9 mouse cellular contexts compared by ENCODE assay signal in the genomic region with DNA sequence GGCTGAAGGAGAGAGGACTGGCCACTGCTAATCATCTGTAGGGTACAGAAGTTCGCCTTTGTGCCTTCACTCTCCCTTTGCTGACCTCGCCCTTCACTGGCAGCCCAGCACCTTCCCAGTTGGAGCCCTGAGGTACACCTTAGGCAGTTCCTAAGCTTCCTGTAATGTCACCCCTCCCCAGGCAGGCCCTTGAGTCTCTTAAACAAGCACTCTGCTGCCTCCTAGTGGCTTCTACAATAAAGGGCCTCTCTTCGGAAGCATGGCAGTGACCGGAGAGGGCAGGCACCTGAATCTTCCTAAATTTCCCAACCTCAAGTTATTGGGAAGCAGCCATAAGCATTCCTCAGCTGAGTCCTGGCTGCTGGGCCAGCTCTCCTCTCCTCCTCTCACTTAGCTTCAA. TPM values are rescaled to one million over a fixed set of nuclear protein-coding genes. Genes with fewer than 3 reads are reported as not detected.
DNase-seq lines count a peak whose midpoint lies in the region; ATAC-seq and TF ChIP-seq lines count a peak whose summit lies in the region.
"Had no signal": no experiment of that assay in that cellular context is flagged by ENCODE, and none has a peak within 500 bp of the region (broad histone marks: within the 10 kb centered on the region; RNA-seq: fewer than 3 reads in every experiment).

No protein-coding gene starts in this region.

- H3K9ac ChIP-seq in forebrain, embryonic 15.5 days (replicated peaks), result no peak overlapping the region
- H3K9ac ChIP-seq in hindbrain, embryonic 16.5 days (ENCODE audit: low read depth, low read length), result no peak overlapping the region
- no peak overlapping the region for H3K9ac ChIP-seq in stomach, embryonic 14.5 days (replicated peaks; ENCODE audit: low read depth, low read length)

- no peaks in the 10 kb centered on the region for H3K4me1 ChIP-seq in forebrain, embryonic 15.5 days
- H3K4me1 ChIP-seq in hindbrain, embryonic 16.5 days (ENCODE audit: control insufficient read depth, insufficient read depth, low read depth, low read length), result no peaks in the 10 kb centered on the region
- H3K4me1 ChIP-seq in stomach, embryonic 14.5 days (ENCODE audit: control insufficient read depth, insufficient read depth, low read length), result no peaks in the 10 kb centered on the region

- no peak overlapping the region for H3K27ac ChIP-seq in forebrain, embryonic 15.5 days (replicated peaks)
- H3K27ac ChIP-seq in hindbrain, embryonic 16.5 days (ENCODE audit: low read depth, low read length), result no peak overlapping the region
- H3K27ac ChIP-seq in left cerebral cortex, adult 2 months, result no peak overlapping the region
- no peak overlapping the region for H3K27ac ChIP-seq in stomach, embryonic 14.5 days (ENCODE audit: low read length)

- no peaks in the 10 kb centered on the region for H3K9me3 ChIP-seq in forebrain, embryonic 15.5 days
- no peaks in the 10 kb centered on the region for H3K9me3 ChIP-seq in hindbrain, embryonic 16.5 days (ENCODE audit: control insufficient read depth, low read length)
- no peaks in the 10 kb centered on the region for H3K9me3 ChIP-seq in stomach, embryonic 14.5 days (ENCODE audit: control insufficient read depth, low read depth, low read length)

- intact Hi-C loops in left cerebral cortex, adult 2 months (cut with DNase I), result loop anchor here (2.0 to 10.0 kb wide), 3 partner anchors 51 to 221 kb away; a partner anchor contains a TSS

- 0 out of 2 replicates have a peak, but pooled peaks have one; percentile 19 for ATAC-seq in forebrain, embryonic 15.5 days (replicated peaks)
- 0 out of 2 replicates have a peak, but pooled peaks have one; percentile 37 for ATAC-seq in hindbrain, embryonic 16.5 days
- peak; percentile 99 for ATAC-seq in megakaryocyte progenitor cell, adult 5-6 weeks (replicated peaks; ENCODE audit: poor library complexity)
- peak; percentile 47; the same call in 1 of the 2 replicates for ATAC-seq in stomach, embryonic 14.5 days (ENCODE audit: insufficient number of reproducible peaks, insufficient read depth, low FRiP score, low read depth)

- no peaks in the 10 kb centered on the region for H3K36me3 ChIP-seq in forebrain, embryonic 15.5 days
- H3K36me3 ChIP-seq in hindbrain, embryonic 16.5 days (ENCODE audit: control insufficient read depth, insufficient read depth, low read length), result no peaks in the 10 kb centered on the region
- no peaks in the 10 kb centered on the region for H3K36me3 ChIP-seq in stomach, embryonic 14.5 days (ENCODE audit: control insufficient read depth, insufficient read depth, low read length)

- no peak overlapping the region for H3K4me2 ChIP-seq in forebrain, embryonic 15.5 days (replicated peaks)
- H3K4me2 ChIP-seq in hindbrain, embryonic 16.5 days (ENCODE audit: low read length), result no peak overlapping the region
- no peak overlapping the region for H3K4me2 ChIP-seq in stomach, embryonic 14.5 days (replicated peaks; ENCODE audit: low read depth, low read length)

- DNase-seq in urinary bladder, postnatal 14 days (ENCODE audit: low spot score), result peak; percentile 78
- no peak for DNase-seq in urinary bladder, postnatal 4 days (ENCODE audit: low spot score in 2 of 2)
- DNase-seq in cerebellum, adult 11 months, result peak; percentile 55
- peak; percentile 49 to 64 for DNase-seq in left cerebral cortex, adult 2 months (ENCODE audit: extremely low spot score in 1 of 2, low spot score in 2 of 2)

- TF ChIP-seq CTCF in left cerebral cortex, adult 2 months (IDR thresholded peaks at IDR 0.05), result peak; percentile 87

- no peak overlapping the region for H3K4me3 ChIP-seq in forebrain, embryonic 15.5 days
- no peak overlapping the region for H3K4me3 ChIP-seq in hindbrain, embryonic 16.5 days (ENCODE audit: low read length)
- no peak overlapping the region for H3K4me3 ChIP-seq in left cerebral cortex, adult 2 months
- no peak overlapping the region for H3K4me3 ChIP-seq in stomach, embryonic 14.5 days (ENCODE audit: low read depth, low read length)
- H3K4me3 ChIP-seq: erythroblast, embryonic 14.5 days had no signal

- no peaks in the 10 kb centered on the region for H3K27me3 ChIP-seq in forebrain, embryonic 15.5 days
- H3K27me3 ChIP-seq in hindbrain, embryonic 16.5 days (replicated peaks; ENCODE audit: control insufficient read depth, insufficient read depth, low read length), result no peaks in the 10 kb centered on the region
- no peaks in the 10 kb centered on the region for H3K27me3 ChIP-seq in stomach, embryonic 14.5 days (ENCODE audit: control insufficient read depth, insufficient read depth, low read length)

- 18% methylated on average over 4 of the region's 4 CpGs for WGBS in forebrain, embryonic 15.5 days
- 19% methylated on average over 4 of the region's 4 CpGs for WGBS in hindbrain, embryonic 16.5 days
- 22% methylated on average over 4 of the region's 4 CpGs for WGBS in stomach, embryonic 14.5 days

RNA-seq across cellular contexts. Expression of a gene that starts 13.9 kb away (rescaled TPM):
- polyA plus RNA-seq in forebrain, embryonic 15.5 days (2015; fragmentation: Nextera tagmentation; extraction: Ambion mirVana), result 209 and 212 TPM in 2 replicates
- 204 and 215 TPM in 2 replicates for polyA plus RNA-seq in hindbrain, embryonic 16.5 days (2015; fragmentation: Nextera tagmentation; extraction: Ambion mirVana)
- 10 to 100 TPM; 77.3 to 81.0 TPM for total RNA-seq in left cerebral cortex, adult 2 months (2021)
- 37.8 and 41.4 TPM in 2 replicates for total RNA-seq in megakaryocyte progenitor cell, adult 5-6 weeks (2015)
- 28.2 and 39.7 TPM in 2 replicates for total RNA-seq in megakaryocyte progenitor cell, adult 5-6 weeks (2017)
- 141 and 145 TPM in 2 replicates for polyA plus RNA-seq in stomach, embryonic 14.5 days (2014; fragmentation: Nextera tagmentation; extraction: Ambion mirVana)

RNA-seq across cellular contexts. Expression of a gene that starts 29.2 kb away (rescaled TPM):
- polyA plus RNA-seq in forebrain, embryonic 15.5 days (2015; fragmentation: Nextera tagmentation; extraction: Ambion mirVana), result 111 and 115 TPM in 2 replicates
- 114 and 117 TPM in 2 replicates for polyA plus RNA-seq in hindbrain, embryonic 16.5 days (2015; fragmentation: Nextera tagmentation; extraction: Ambion mirVana)
- total RNA-seq in left cerebral cortex, adult 2 months (2021), result 100 to 1,000 TPM; 111 to 119 TPM
- total RNA-seq in megakaryocyte progenitor cell, adult 5-6 weeks (2015), result 7.8 and 11.0 TPM in 2 replicates
- total RNA-seq in megakaryocyte progenitor cell, adult 5-6 weeks (2017), result 8.1 and 10.3 TPM in 2 replicates
- polyA plus RNA-seq in stomach, embryonic 14.5 days (2014; fragmentation: Nextera tagmentation; extraction: Ambion mirVana), result 57.3 and 57.5 TPM in 2 replicates

RNA-seq across cellular contexts. Expression of a gene that starts 30.0 kb away (rescaled TPM):
- polyA plus RNA-seq in forebrain, embryonic 15.5 days (2015; fragmentation: Nextera tagmentation; extraction: Ambion mirVana), result 0.23 and 0.31 TPM in 2 replicates
- 0.85 and 1.2 TPM in 2 replicates for polyA plus RNA-seq in hindbrain, embryonic 16.5 days (2015; fragmentation: Nextera tagmentation; extraction: Ambion mirVana)
- total RNA-seq in left cerebral cortex, adult 2 months (2021), result 1 to 10 TPM; 1.3 to 1.8 TPM
- total RNA-seq in megakaryocyte progenitor cell, adult 5-6 weeks (2015), result not detected in 2 replicates
- not detected in 2 replicates for total RNA-seq in megakaryocyte progenitor cell, adult 5-6 weeks (2017)
- polyA plus RNA-seq in stomach, embryonic 14.5 days (2014; fragmentation: Nextera tagmentation; extraction: Ambion mirVana), result 0.13 TPM in 1 of 2 replicates, not detected in the other
- polyA plus RNA-seq: erythroblast, embryonic 14.5 days had no signal

RNA-seq across cellular contexts. Expression of a gene that starts 41.0 kb away (rescaled TPM):
- 4.3 and 4.6 TPM in 2 replicates for polyA plus RNA-seq in forebrain, embryonic 15.5 days (2015; fragmentation: Nextera tagmentation; extraction: Ambion mirVana)
- 1.1 TPM in 2 replicates for polyA plus RNA-seq in hindbrain, embryonic 16.5 days (2015; fragmentation: Nextera tagmentation; extraction: Ambion mirVana)
- total RNA-seq in left cerebral cortex, adult 2 months (2021), result 100 to 1,000 TPM; 174 to 180 TPM
- total RNA-seq in megakaryocyte progenitor cell, adult 5-6 weeks (2015), result not detected in 2 replicates
- total RNA-seq in megakaryocyte progenitor cell, adult 5-6 weeks (2017), result not detected in 2 replicates
- 0.73 and 1.7 TPM in 2 replicates for polyA plus RNA-seq in stomach, embryonic 14.5 days (2014; fragmentation: Nextera tagmentation; extraction: Ambion mirVana)

Comparison
In these comparisons a context has a peak if more than half of its experiments do, and no peak if none do; other contexts are left out.
1. DNase-seq: peak in urinary bladder, postnatal 14 days (single experiment), cerebellum, adult 11 months (single experiment) and left cerebral cortex, adult 2 months (2 of 2); none in urinary bladder, postnatal 4 days (0 of 2).
2. ATAC-seq: peak in every context shown above with its lines; median percentile 99 in megakaryocyte progenitor cell, adult 5-6 weeks; 47 in stomach, embryonic 14.5 days; 37 in hindbrain, embryonic 16.5 days; 19 in forebrain, embryonic 15.5 days.